Mouse (Mus musculus) CH12.LX (cell line): Measurements from ENCODE around the gene Gm13276. TPM values are rescaled to one million over a fixed set of nuclear protein-coding genes. Genes with fewer than 3 reads are reported as not detected.

Source experiments
- DNase-seq: peaks from one replicate; pipeline ENCODE4 v3.0.0-alpha.2; 2013; ENCODE audit errors: extremely low read depth
- H3K27ac ChIP-seq: 2 replicates; pipeline ENCODE4 v1.5.1; 2012; ENCODE audit warnings: low read depth, mild to moderate bottlenecking, control low read depth, moderate library complexity; ENCODE audit not compliant: insufficient read depth
- H3K27me3 ChIP-seq: replicated peaks from 2 replicates; pipeline ENCODE3; 2012; ENCODE audit warnings: inconsistent platforms
- H3K36me3 ChIP-seq, 2 experiments: replicated peaks in 1 of 2; 2 replicates each; pipeline versions ENCODE3 to v1.6.1; 2012; ENCODE audit warnings: inconsistent platforms in 1 of 2, low read length in 1 of 2, mild to moderate bottlenecking in 1 of 2, mixed read lengths in 1 of 2, moderate library complexity in 1 of 2; ENCODE audit not compliant: control insufficient read depth in 1 of 2, insufficient read depth in 1 of 2
- H3K4me1 ChIP-seq, 2 experiments: 2 replicates each; pipeline ENCODE4 v1.6.1; 2012; ENCODE audit warnings: inconsistent platforms in 1 of 2, moderate library complexity in 1 of 2; ENCODE audit not compliant: insufficient read depth in 2 of 2, control insufficient read depth in 1 of 2
- H3K4me2 ChIP-seq: 2 replicates; pipeline ENCODE4 v1.6.1; 2012; ENCODE audit warnings: low read depth, mild to moderate bottlenecking, control low read depth; ENCODE audit not compliant: poor library complexity, insufficient read depth, severe bottlenecking
- H3K4me3 ChIP-seq, 3 experiments: fragments of 150-350 bp in 1 of 3; sonication (generic) in 1 of 3; replicated peaks in 1 of 3; 2 replicates each; pipeline versions ENCODE3 to v1.5.1; 2011 to 2012; ENCODE audit warnings: low read depth in 2 of 3, low read length in 2 of 3, mild to moderate bottlenecking in 2 of 3, moderate library complexity in 2 of 3, control low read depth in 1 of 3, improper control_type of control experiment in 1 of 3, inconsistent platforms in 1 of 3, mixed read lengths in 1 of 3; ENCODE audit not compliant: poor library complexity in 1 of 3
- H3K79me2 ChIP-seq: replicated peaks from 2 replicates; pipeline ENCODE4 v1.6.1; 2012; ENCODE audit warnings: mild to moderate bottlenecking, moderate library complexity; ENCODE audit not compliant: control insufficient read depth, poor library complexity, insufficient read depth, severe bottlenecking; ENCODE audit errors: extremely low read depth
- H3K9ac ChIP-seq: 2 replicates; pipeline ENCODE4 v1.6.1; 2012; ENCODE audit warnings: low read depth, mild to moderate bottlenecking, control low read depth, moderate library complexity; ENCODE audit not compliant: insufficient read depth
- H3K9me3 ChIP-seq: replicated peaks from 2 replicates; pipeline ENCODE3; 2012; ENCODE audit warnings: low read length, inconsistent platforms, mixed read lengths
- BHLHE40 ChIP-seq: IDR thresholded peaks from 2 replicates; pipeline ENCODE4 v1.6.1; 2011; ENCODE audit warnings: mild to moderate bottlenecking, low read depth, low read length, improper control_type of control experiment
- CTCF ChIP-seq, 2 experiments: IDR thresholded peaks in 1 of 2; conservative IDR thresholded peaks in 1 of 2; 2 replicates each; pipeline ENCODE4 v1.5.1; 2011 to 2012; ENCODE audit warnings: low read depth in 2 of 2, low read length in 2 of 2, improper control_type of control experiment in 1 of 2, inconsistent platforms in 1 of 2, mild to moderate bottlenecking in 1 of 2, moderate library complexity in 1 of 2
- E2F4 ChIP-seq: IDR thresholded peaks from 2 replicates; pipeline ENCODE4 v1.6.1; 2011; ENCODE audit warnings: low read depth, low read length, improper control_type of control experiment; ENCODE audit not compliant: insufficient replicate concordance
- ELF1 ChIP-seq: IDR thresholded peaks from 2 replicates; pipeline ENCODE4 v1.6.1; 2014; ENCODE audit warnings: low read depth, mild to moderate bottlenecking, inconsistent platforms, low read length, improper control_type of control experiment
- ETS1 ChIP-seq: conservative IDR thresholded peaks from 2 replicates; pipeline ENCODE4 v1.6.1; 2012; ENCODE audit warnings: low read depth, mild to moderate bottlenecking, inconsistent platforms, low read length, improper control_type of control experiment, moderate library complexity
- IRF4 ChIP-seq: IDR thresholded peaks from 2 replicates; pipeline ENCODE4 v1.6.1; 2014; ENCODE audit warnings: low read depth, mild to moderate bottlenecking, inconsistent platforms, low read length, improper control_type of control experiment
- JUND ChIP-seq: conservative IDR thresholded peaks from 2 replicates; pipeline ENCODE4 v1.6.1; 2011; ENCODE audit warnings: low read depth, low read length, improper control_type of control experiment
- KAT2A ChIP-seq: IDR thresholded peaks from 2 replicates; pipeline ENCODE4 v1.6.1; 2012; ENCODE audit warnings: low read length, improper control_type of control experiment, inconsistent platforms; ENCODE audit not compliant: insufficient replicate concordance
- MAX ChIP-seq: IDR thresholded peaks from 2 replicates; pipeline ENCODE4 v1.6.1; 2011; ENCODE audit warnings: low read length, improper control_type of control experiment
- MAZ ChIP-seq: IDR thresholded peaks from 2 replicates; pipeline ENCODE4 v1.6.1; 2012; ENCODE audit warnings: low read depth, mild to moderate bottlenecking, inconsistent platforms, low read length, improper control_type of control experiment, moderate library complexity
- MXI1 ChIP-seq: IDR thresholded peaks from 2 replicates; pipeline ENCODE4 v1.6.1; 2011; ENCODE audit warnings: mild to moderate bottlenecking, low read depth, low read length, improper control_type of control experiment
- NELFE ChIP-seq: IDR thresholded peaks from 2 replicates; pipeline ENCODE4 v1.6.1; 2011; ENCODE audit warnings: low read depth, low read length, improper control_type of control experiment
- NRF1 ChIP-seq: IDR thresholded peaks from 2 replicates; pipeline ENCODE4 v1.6.1; 2014; ENCODE audit warnings: low read depth, mild to moderate bottlenecking, inconsistent platforms, low read length, improper control_type of control experiment, moderate library complexity
- PAX5 ChIP-seq: IDR thresholded peaks from 2 replicates; pipeline ENCODE4 v1.6.1; 2012; ENCODE audit warnings: low read length, inconsistent platforms, mixed read lengths
- POLR2A ChIP-seq: IDR thresholded peaks from 2 replicates; pipeline ENCODE4 v1.6.1; 2011; ENCODE audit warnings: low read depth, mild to moderate bottlenecking, improper control_type of control experiment, low read length
- POLR2AphosphoS2 ChIP-seq: IDR thresholded peaks from 2 replicates; pipeline ENCODE4 v1.6.1; 2011; ENCODE audit warnings: low read depth, low read length, improper control_type of control experiment
- RAD21 ChIP-seq: IDR thresholded peaks from 2 replicates; pipeline ENCODE4 v1.6.1; 2011; ENCODE audit warnings: low read depth, mild to moderate bottlenecking, low read length, improper control_type of control experiment, moderate library complexity
- SIN3A ChIP-seq: IDR thresholded peaks from 2 replicates; pipeline ENCODE4 v1.6.1; 2012; ENCODE audit warnings: low read length, improper control_type of control experiment, inconsistent platforms
- SMC3 ChIP-seq: IDR thresholded peaks from 2 replicates; pipeline ENCODE4 v1.6.1; 2011; ENCODE audit warnings: low read depth, low read length, improper control_type of control experiment
- TCF12 ChIP-seq: IDR thresholded peaks from 2 replicates; pipeline ENCODE4 v1.6.1; 2014; ENCODE audit warnings: low read depth, mild to moderate bottlenecking, inconsistent platforms, low read length, improper control_type of control experiment
- UBTF ChIP-seq: IDR thresholded peaks from 2 replicates; pipeline ENCODE4 v1.6.1; 2012; ENCODE audit warnings: low read depth, mild to moderate bottlenecking, inconsistent platforms, low read length, improper control_type of control experiment, moderate library complexity
- USF1 ChIP-seq: IDR thresholded peaks from 2 replicates; pipeline ENCODE4 v1.6.1; 2014; ENCODE audit warnings: low read depth, mild to moderate bottlenecking, inconsistent platforms, low read length, improper control_type of control experiment
- ZNF384 ChIP-seq: IDR thresholded peaks from 2 replicates; pipeline ENCODE4 v1.6.1; 2012; ENCODE audit warnings: low read depth, low read length, improper control_type of control experiment, inconsistent platforms
- dilution Hi-C: fragments of 300-500 bp; cut with MboI; formaldehyde crosslinking; loops from 2 replicates; pipeline ENCODE4 v1.14.3; 2020; ENCODE audit warnings: low sequenced_read_pairs; ENCODE audit not compliant: extremely low pct_unique_long_range_greater_than_20kb, extremely low pct_ligation_motif_present
- in situ Hi-C: fragments of 300-500 bp; cut with MboI; formaldehyde crosslinking; loops from 3 replicates; pipeline ENCODE4 v1.14.3; 2019; ENCODE audit warnings: low sequenced_read_pairs, low pct_ligation_motif_present, low pct_unique_long_range_greater_than_20kb, mixed read lengths
- polyA plus RNA-seq: library from polyadenylated mRNA; unstranded; fragments of >175 nt; gene quantifications from 2 replicates; pipeline ENCODE4 v1.2.1, GENCODE M21; 2012; ENCODE audit warnings: low read depth; ENCODE audit not compliant: insufficient read length
- total RNA-seq, 2 experiments: library from RNA; depleted of rRNA; stranded (reverse); fragments of 300-350 nt in 1 of 2; fragments of >200 nt in 1 of 2; gene quantifications; 2 replicates each; pipeline ENCODE4 v1.2.3; 2012 to 2014

Gm13276 gene
- total and polyA plus RNA-seq, 3 experiments = not detected

- no peaks in the 10 kb centered on the region for H3K36me3 ChIP-seq
- dilution Hi-C loops (no loop called here), in situ Hi-C loops (no loop called here)
- no peak overlapping the region for H3K27ac ChIP-seq
- no peaks in the 10 kb centered on the region for H3K9me3 ChIP-seq
- peaks cover 67% of the 10 kb centered on the region for H3K27me3 ChIP-seq
- DNase-seq = no peak
- H3K9ac ChIP-seq = no peak overlapping the region
- H3K4me1 ChIP-seq = peaks cover 7% of the 10 kb centered on the region in 2 experiments
- H3K4me3 ChIP-seq = no peak overlapping the region
- no peaks in the 10 kb centered on the region for H3K79me2 ChIP-seq
- TF ChIP-seq KAT2A = no peak
- TF ChIP-seq POLR2AphosphoS2 = no peak
- TF ChIP-seq JUND = no peak
- TF ChIP-seq USF1 = no peak
- no peak for TF ChIP-seq POLR2A
- TF ChIP-seq MAX = no peak
- peak in 1 of 2 experiments; percentile 74; a peak in 2 of 4 replicates for TF ChIP-seq CTCF (conservative IDR thresholded peaks at IDR 0.05 in 1 of 2, IDR thresholded peaks at IDR 0.05 in 1 of 2; ENCODE audit: low read depth in 2 of 2, low read length in 2 of 2)
- TF ChIP-seq ZNF384 = no peak
- no peak for TF ChIP-seq MXI1
- TF ChIP-seq TCF12 = no peak
- no peak for TF ChIP-seq SIN3A
- TF ChIP-seq BHLHE40 = no peak
- no peak for TF ChIP-seq MAZ
- TF ChIP-seq E2F4 = no peak
- no peak for TF ChIP-seq UBTF
- peak; percentile 53 for TF ChIP-seq SMC3
- peak; percentile 72 for TF ChIP-seq RAD21
- no peak for TF ChIP-seq NELFE
- TF ChIP-seq IRF4 = no peak
- no peak for TF ChIP-seq ETS1
- no peak for TF ChIP-seq PAX5
- H3K4me2 ChIP-seq = no peak overlapping the region
Observed at GRCm38 (mm10) chr4:88744207-88744606, 41.3 kb upstream of the Gm13276 start.

- Histone ChIP-seq H3K9ac (no peak overlapping the region), H3K4me3 (no peak overlapping the region), H3K9me3 (peaks cover 3% of the 10 kb centered on the region), H3K4me2 (no peak overlapping the region), H3K27ac (no peak overlapping the region), H3K4me1 (0 out of 4 replicates have a peak, but pooled peaks cover 0 to 3% of the 10 kb centered on the region in 2 experiments), H3K27me3 (peaks cover 42% of the 10 kb centered on the region), H3K79me2 (no peaks in the 10 kb centered on the region), H3K36me3 (no peaks in the 10 kb centered on the region)
- TF ChIP-seq ELF1 = no peak
- no peak for TF ChIP-seq CTCF (conservative IDR thresholded peaks at IDR 0.05 in 1 of 2, IDR thresholded peaks at IDR 0.05 in 1 of 2; ENCODE audit: low read depth in 2 of 2, low read length in 2 of 2)
- TF ChIP-seq NRF1 = no peak
- no peak for TF ChIP-seq IRF4
- TF ChIP-seq KAT2A = no peak
- in situ Hi-C loops (no loop called here), dilution Hi-C loops (no loop called here)
- no peak for DNase-seq
Observed at GRCm38 (mm10) chr4:88749926-88750325, 35.6 kb upstream of the Gm13276 start.
